Mouse (Mus musculus): Measurements from ENCODE around the gene Jag1. TPM values are rescaled to one million over a fixed set of nuclear protein-coding genes. Genes with fewer than 3 reads are reported as not detected.
A peak's percentile ranks its signal among the peaks of the same experiment; 100 is the strongest.

Jag1 gene
- polyA plus RNA-seq, 1 experiment from 2014 or later = 31.6 TPM

- H3K36me3 ChIP-seq = peaks cover 15% of the 10 kb centered on the region
- H3K27me3 ChIP-seq = no peaks in the 10 kb centered on the region; the same call in 1 of the 2 replicates
- ATAC-seq (ENCODE audit: low FRiP score) = no peak
- no peak overlapping the region for H3K27ac ChIP-seq
- no peaks in the 10 kb centered on the region for H3K9me3 ChIP-seq (replicated peaks)
- no peak overlapping the region for H3K4me2 ChIP-seq (replicated peaks)
- H3K9ac ChIP-seq = no peak overlapping the region
- no peak overlapping the region for H3K4me3 ChIP-seq
- 19% methylated on average over 11 of the region's 11 CpGs for WGBS
- peaks cover 74% of the 10 kb centered on the region for H3K4me1 ChIP-seq
Observed at GRCm38 (mm10) chr2:137098269-137099035, 18.0 kb downstream of the Jag1 start.

GRCm38 (mm10) chr2:137096981-137097460, 19.4 kb downstream of the Jag1 start:
- H3K27ac ChIP-seq = no peak overlapping the region
- H3K4me3 ChIP-seq = no peak overlapping the region
- WGBS = 20% methylated on average over 5 of the region's 5 CpGs
- no peak for ATAC-seq (ENCODE audit: low FRiP score)
- no peak overlapping the region for H3K4me2 ChIP-seq (replicated peaks)
- peaks cover 15% of the 10 kb centered on the region for H3K36me3 ChIP-seq
- no peaks in the 10 kb centered on the region; the same call in 1 of the 2 replicates for H3K27me3 ChIP-seq
- no peak overlapping the region for H3K9ac ChIP-seq
- peaks cover 88% of the 10 kb centered on the region for H3K4me1 ChIP-seq
- H3K9me3 ChIP-seq (replicated peaks) = no peaks in the 10 kb centered on the region

- Histone ChIP-seq H3K36me3 (peaks cover 38% of the 10 kb centered on the region), H3K27me3 (no peaks in the 10 kb centered on the region; the same call in 1 of the 2 replicates), H3K9me3 (replicated peaks) (no peaks in the 10 kb centered on the region), H3K27ac (no peak overlapping the region), H3K9ac (no peak overlapping the region), H3K4me2 (replicated peaks) (no peak overlapping the region), H3K4me1 (peaks cover 77% of the 10 kb centered on the region), H3K4me3 (no peak overlapping the region)
- WGBS = 58% methylated on average over 8 of the region's 8 CpGs
- ATAC-seq (ENCODE audit: low FRiP score) = no peak
Observed at GRCm38 (mm10) chr2:137094301-137094700, 22.1 kb downstream of the Jag1 start.

- Histone ChIP-seq H3K27me3 (no peaks in the 10 kb centered on the region; the same call in 1 of the 2 replicates), H3K36me3 (peaks cover 44% of the 10 kb centered on the region), H3K9me3 (replicated peaks) (no peaks in the 10 kb centered on the region), H3K4me1 (peaks cover 67% of the 10 kb centered on the region), H3K4me3 (no peak overlapping the region), H3K4me2 (replicated peaks) (no peak overlapping the region), H3K9ac (no peak overlapping the region), H3K27ac (peak overlapping the region; percentile 46; the same call in 1 of the 2 replicates)
- 46% methylated on average over 7 of the region's 7 CpGs for WGBS
- ATAC-seq (ENCODE audit: low FRiP score) = no peak
Observed at GRCm38 (mm10) chr2:137093298-137093630, 23.2 kb downstream of the Jag1 start.

- Histone ChIP-seq H3K9me3 (replicated peaks) (no peaks in the 10 kb centered on the region), H3K4me2 (replicated peaks) (no peak overlapping the region), H3K9ac (no peak overlapping the region), H3K4me3 (no peak overlapping the region), H3K27me3 (no peaks in the 10 kb centered on the region; the same call in 1 of the 2 replicates), H3K4me1 (peaks cover 65% of the 10 kb centered on the region), H3K27ac (peak overlapping the region; percentile 46; the same call in 1 of the 2 replicates), H3K36me3 (peaks cover 50% of the 10 kb centered on the region)
- 24% methylated on average over 10 of the region's 10 CpGs for WGBS
- ATAC-seq (ENCODE audit: low FRiP score) = peak; percentile 45
Observed at GRCm38 (mm10) chr2:137092523-137093297, 23.7 kb downstream of the Jag1 start.

- 63% methylated on average over 11 of the region's 11 CpGs for WGBS
- Histone ChIP-seq H3K27ac (no peak overlapping the region), H3K4me3 (no peak overlapping the region), H3K4me2 (replicated peaks) (no peak overlapping the region), H3K4me1 (peaks cover 65% of the 10 kb centered on the region), H3K9ac (no peak overlapping the region), H3K9me3 (replicated peaks) (no peaks in the 10 kb centered on the region), H3K36me3 (peaks cover 56% of the 10 kb centered on the region), H3K27me3 (no peaks in the 10 kb centered on the region; the same call in 1 of the 2 replicates)
- ATAC-seq (ENCODE audit: low FRiP score) = no peak
Observed at GRCm38 (mm10) chr2:137091766-137092522, 24.5 kb downstream of the Jag1 start.

GRCm38 (mm10) chr2:137087705-137088104, 28.7 kb downstream of the Jag1 start:
- Histone ChIP-seq H3K36me3 (peaks cover 68% of the 10 kb centered on the region), H3K27me3 (no peaks in the 10 kb centered on the region), H3K4me1 (peaks cover 34% of the 10 kb centered on the region), H3K9ac (no peak overlapping the region), H3K4me2 (replicated peaks) (no peak overlapping the region), H3K4me3 (no peak overlapping the region), H3K27ac (no peak overlapping the region), H3K9me3 (replicated peaks) (no peaks in the 10 kb centered on the region)
- ATAC-seq (ENCODE audit: low FRiP score) = no peak
- 53% methylated on average over 6 of the region's 6 CpGs for WGBS

- Histone ChIP-seq H3K9ac (no peak overlapping the region), H3K27ac (peak overlapping the region; percentile 40; the same call in 1 of the 2 replicates), H3K36me3 (peaks cover 68% of the 10 kb centered on the region), H3K4me2 (replicated peaks) (no peak overlapping the region), H3K4me1 (peaks cover 25% of the 10 kb centered on the region), H3K27me3 (no peaks in the 10 kb centered on the region), H3K4me3 (no peak overlapping the region), H3K9me3 (replicated peaks) (no peaks in the 10 kb centered on the region)
- ATAC-seq (ENCODE audit: low FRiP score) = peak; percentile 45; the same call in 1 of the 2 replicates
- 61% methylated on average over 14 of the region's 14 CpGs for WGBS
Observed at GRCm38 (mm10) chr2:137086621-137087395, 29.6 kb downstream of the Jag1 start.

GRCm38 (mm10) chr2:137085257-137085656, 31.2 kb downstream of the Jag1 start:
- H3K4me1 ChIP-seq = peaks cover 20% of the 10 kb centered on the region
- no peak overlapping the region for H3K9ac ChIP-seq
- no peak overlapping the region for H3K4me3 ChIP-seq
- no peak overlapping the region for H3K4me2 ChIP-seq (replicated peaks)
- no peak for ATAC-seq (ENCODE audit: low FRiP score)
- H3K9me3 ChIP-seq (replicated peaks) = no peaks in the 10 kb centered on the region
- H3K27me3 ChIP-seq = no peaks in the 10 kb centered on the region
- no peak overlapping the region for H3K27ac ChIP-seq
- H3K36me3 ChIP-seq = peaks cover 55% of the 10 kb centered on the region
- WGBS = 64% methylated on average over 8 of the region's 8 CpGs

GRCm38 (mm10) chr2:137082896-137083620, 33.4 kb downstream of the Jag1 start:
- Histone ChIP-seq H3K36me3 (peaks cover 37% of the 10 kb centered on the region), H3K4me1 (peaks cover 28% of the 10 kb centered on the region), H3K4me3 (no peak overlapping the region), H3K4me2 (replicated peaks) (no peak overlapping the region), H3K9me3 (replicated peaks) (no peaks in the 10 kb centered on the region), H3K9ac (no peak overlapping the region), H3K27ac (no peak overlapping the region), H3K27me3 (no peaks in the 10 kb centered on the region)
- 89% methylated on average over 24 of the region's 24 CpGs for WGBS
- ATAC-seq (ENCODE audit: low FRiP score) = no peak

GRCm38 (mm10) chr2:137081001-137081400, 35.4 kb downstream of the Jag1 start:
- no peaks in the 10 kb centered on the region for H3K9me3 ChIP-seq (replicated peaks)
- no peak overlapping the region for H3K4me2 ChIP-seq (replicated peaks)
- 90% methylated on average over 7 of the region's 7 CpGs for WGBS
- H3K4me1 ChIP-seq = peaks cover 13% of the 10 kb centered on the region
- no peaks in the 10 kb centered on the region for H3K27me3 ChIP-seq
- no peak overlapping the region for H3K4me3 ChIP-seq
- no peak overlapping the region for H3K27ac ChIP-seq
- H3K9ac ChIP-seq = no peak overlapping the region
- H3K36me3 ChIP-seq = peaks cover 27% of the 10 kb centered on the region
- no peak for ATAC-seq (ENCODE audit: low FRiP score)
